Mouse (Mus musculus) thymus, postnatal 10 days (tissue): ENCODE results near the gene Tbc1d10c.

Experiments
- DNase-seq, 2 experiments: peaks; one replicate each; pipeline ENCODE4 v3.0.0; 2021; ENCODE audit warnings: low spot score in 2 of 2

Tbc1d10c gene

DNA sequence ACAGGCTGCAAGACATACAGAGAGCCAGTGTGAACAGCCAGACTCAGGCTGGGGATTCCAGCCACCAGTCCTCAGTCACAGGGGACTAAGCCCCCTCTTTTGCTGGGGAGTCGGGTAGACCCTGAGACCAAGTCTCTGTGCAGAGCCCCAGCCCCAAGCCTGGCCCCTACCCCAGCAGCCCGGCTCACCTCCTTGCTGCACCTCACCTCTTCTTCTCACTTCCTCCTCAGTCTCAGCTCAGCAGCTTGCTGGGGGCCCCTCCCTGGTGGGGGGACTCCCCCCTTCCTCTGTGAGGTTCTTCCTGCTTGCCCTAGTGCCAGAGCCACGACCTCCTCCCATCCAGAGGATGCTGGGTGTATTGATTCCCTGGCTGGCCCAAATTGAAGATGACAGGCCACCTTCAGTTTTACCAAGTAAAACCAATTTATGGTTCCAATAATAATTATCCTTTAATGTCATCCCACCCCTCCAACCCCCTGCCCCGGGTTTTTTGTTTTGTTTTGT, at the start of gene Tbc1d10c:
Tbc1d10c (minus strand) TSS at position 454 of the 504 bp plus-strand sequence.
- DNase-seq, result peak; percentile 87 to 91

- DNase-seq, result no peak
Observed at GRCm38 (mm10) chr19:4240247-4240668, 49.2 kb upstream of the Tbc1d10c start.

DNA sequence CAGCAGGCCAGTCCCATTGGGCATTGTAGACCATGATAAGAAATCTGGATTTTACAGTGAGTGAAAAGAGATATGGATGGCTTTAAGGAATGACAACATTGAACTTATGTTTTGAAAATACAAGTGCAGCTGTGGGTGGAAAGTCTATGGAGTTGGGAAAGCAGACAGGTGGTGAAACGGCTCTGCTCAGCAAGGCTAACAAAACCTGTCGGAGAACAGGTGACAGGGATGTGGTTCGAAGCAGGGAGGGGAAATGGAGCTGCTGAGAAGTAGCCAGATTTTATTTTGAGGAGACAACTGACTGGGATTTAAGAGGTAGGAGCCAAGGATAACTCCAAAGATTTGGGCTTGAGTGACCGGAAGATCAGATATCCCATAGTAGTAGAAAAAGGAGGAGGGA, 43.5 kb upstream of the Tbc1d10c start:
- no peak for DNase-seq

- DNase-seq, result no peak
Observed at GRCm38 (mm10) chr19:4232651-4233050, 41.6 kb upstream of the Tbc1d10c start.

- DNase-seq, result no peak
Observed at GRCm38 (mm10) chr19:4232186-4232572, 41.1 kb upstream of the Tbc1d10c start.

GRCm38 (mm10) chr19:4231253-4232185, 40.4 kb upstream of the Tbc1d10c start, which contains the start of gene Pold4:
Gene Pold4, plus strand, starts transcription at chr19:4231899.
- DNase-seq, result peak; percentile 94 to 95

GRCm38 (mm10) chr19:4230415-4230814, 39.3 kb upstream of the Tbc1d10c start:
- DNase-seq, result no peak

GRCm38 (mm10) chr19:4229451-4230076, 38.5 kb upstream of the Tbc1d10c start:
- no peak for DNase-seq

- DNase-seq, result no peak
Observed at GRCm38 (mm10) chr19:4228891-4229290, 37.8 kb upstream of the Tbc1d10c start.

GRCm38 (mm10) chr19:4227894-4228678, 37.0 kb upstream of the Tbc1d10c start:
- peak; percentile 58 to 73 for DNase-seq

- DNase-seq, result no peak
Observed at GRCm38 (mm10) chr19:4227446-4227845, 36.4 kb upstream of the Tbc1d10c start.

DNA sequence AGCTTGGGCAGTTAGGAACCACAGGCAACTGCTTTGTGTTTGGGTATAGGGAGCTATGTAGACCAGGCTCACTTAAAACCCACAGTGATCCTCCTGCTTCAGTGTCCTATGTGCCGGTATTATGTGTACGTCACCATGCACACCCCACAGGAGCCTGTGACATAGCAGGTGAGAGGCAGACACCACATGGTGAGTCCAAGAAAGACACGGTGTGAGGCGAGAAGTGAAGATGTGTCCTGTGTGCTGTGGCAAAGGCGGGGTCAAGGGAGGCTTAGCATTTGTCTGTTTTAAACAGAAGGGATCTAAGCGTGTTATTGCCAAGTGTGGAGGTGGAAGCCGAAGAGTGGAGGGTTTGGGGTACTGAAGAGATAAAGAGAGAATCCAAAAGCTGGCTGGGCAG, 35.7 kb upstream of the Tbc1d10c start:
- DNase-seq, result no peak

DNA sequence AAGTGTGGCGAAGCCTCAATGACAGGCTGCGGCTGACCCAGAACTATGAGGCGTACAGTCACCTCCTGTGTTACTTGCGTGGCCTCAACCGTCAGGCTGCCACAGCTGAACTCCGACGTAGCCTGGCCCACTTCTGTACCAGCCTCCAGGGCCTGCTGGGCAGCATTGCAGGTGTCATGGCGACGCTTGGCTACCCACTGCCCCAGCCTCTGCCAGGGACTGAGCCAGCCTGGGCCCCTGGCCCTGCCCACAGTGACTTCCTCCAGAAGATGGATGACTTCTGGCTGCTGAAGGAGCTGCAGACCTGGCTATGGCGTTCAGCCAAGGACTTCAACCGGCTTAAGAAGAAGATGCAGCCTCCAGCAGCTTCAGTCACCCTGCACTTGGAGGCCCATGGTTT, 31.1 kb upstream of the Tbc1d10c start:
- DNase-seq, result no peak

GRCm38 (mm10) chr19:4220957-4221743, 30.1 kb upstream of the Tbc1d10c start:
- no peak for DNase-seq

DNA sequence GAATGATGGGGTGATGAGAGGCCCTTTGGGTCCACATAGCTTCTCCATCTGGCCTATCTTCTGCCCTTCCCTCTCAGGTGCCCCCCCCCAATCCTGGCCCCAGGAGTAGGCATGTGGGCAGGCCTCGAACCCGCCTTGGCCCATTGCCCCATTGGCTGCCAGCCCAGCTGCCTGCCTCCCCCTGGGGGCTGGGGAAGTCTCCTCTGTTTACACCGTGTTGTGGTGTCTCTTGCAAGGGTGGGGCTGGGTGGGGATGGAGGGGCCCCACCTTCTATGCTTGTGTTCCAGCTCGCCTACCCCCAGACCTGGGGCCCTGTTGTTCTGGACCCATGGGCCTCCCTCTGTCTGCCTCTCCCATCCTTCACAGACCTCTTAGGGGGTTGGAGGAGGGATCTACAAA, 29.3 kb upstream of the Tbc1d10c start:
- no peak for DNase-seq

DNA sequence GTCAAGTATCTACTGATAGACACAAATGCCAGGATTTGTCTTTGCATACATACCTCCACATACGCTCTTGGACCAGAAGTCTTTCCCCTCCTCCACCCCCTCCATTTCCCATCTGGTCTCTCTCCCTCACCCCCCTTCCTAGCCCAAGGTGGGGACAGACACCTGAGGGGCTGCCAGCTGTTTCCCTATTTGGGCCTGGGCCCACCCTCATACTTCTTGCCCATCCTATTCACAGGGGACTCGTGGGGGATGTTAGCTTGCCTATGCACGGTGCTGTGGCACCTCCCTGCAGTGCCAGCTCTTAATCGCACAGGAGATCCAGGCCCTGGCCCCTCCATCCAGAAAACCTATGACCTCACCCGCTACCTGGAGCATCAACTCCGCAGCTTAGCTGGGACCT, 28.9 kb upstream of the Tbc1d10c start:
- DNase-seq, result no peak

DNA sequence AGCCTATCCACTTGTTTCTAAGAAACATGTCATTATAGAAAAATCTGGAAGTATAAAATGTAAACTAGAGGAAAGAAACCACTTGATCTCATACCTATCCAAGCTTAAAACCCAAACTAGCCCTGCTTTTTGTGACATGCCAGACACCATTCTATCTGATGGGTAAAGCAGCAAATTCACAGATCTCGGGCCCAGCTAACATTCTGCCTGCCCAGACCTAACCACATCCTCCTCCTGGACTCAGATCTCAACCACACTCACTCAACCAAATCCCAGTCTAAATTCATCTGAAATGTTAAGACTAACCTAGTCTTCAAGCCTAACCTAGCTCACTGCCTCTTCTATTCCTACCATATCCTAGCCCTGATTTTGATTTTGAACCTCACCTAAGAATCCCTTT, 27.7 kb upstream of the Tbc1d10c start:
- DNase-seq, result no peak

GRCm38 (mm10) chr19:4218293-4218692, 27.2 kb upstream of the Tbc1d10c start:
- DNase-seq, result no peak

GRCm38 (mm10) chr19:4217855-4218254, 26.8 kb upstream of the Tbc1d10c start:
- no peak for DNase-seq

DNA sequence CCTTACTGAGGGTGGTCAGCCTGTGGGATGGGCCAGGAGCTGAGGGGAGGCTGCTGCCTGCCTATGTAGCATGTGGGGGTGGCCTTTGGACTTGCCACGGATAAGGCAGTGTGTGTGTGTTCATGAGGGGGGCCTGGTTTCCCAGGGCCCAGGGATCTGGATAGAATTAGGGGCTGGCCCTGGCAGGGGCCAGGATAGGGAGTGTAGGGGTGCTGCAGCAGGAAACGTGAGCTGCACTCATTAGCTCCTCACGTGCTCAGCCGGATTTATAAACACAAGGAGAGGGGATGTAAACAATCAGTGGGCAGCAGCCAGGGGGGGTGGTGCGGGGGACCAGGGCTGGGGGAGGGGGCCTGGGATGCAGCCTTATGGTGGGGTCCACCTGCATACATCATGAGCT, 26.1 kb upstream of the Tbc1d10c start:
- DNase-seq, result no peak

GRCm38 (mm10) chr19:4216041-4216685, 25.1 kb upstream of the Tbc1d10c start:
- DNase-seq, result no peak
